In genomic region chr12:76333688-76334087, GRCm38 (mm10) we compare ENCODE assay signal across 24 mouse cellular contexts. TPM values are rescaled to one million over a fixed set of nuclear protein-coding genes. Genes with fewer than 3 reads are reported as not detected.
A peak's percentile ranks its signal among the peaks of the same experiment; 100 is the strongest.
DNase-seq lines count a peak whose midpoint lies in the region; ATAC-seq and TF ChIP-seq lines count a peak whose summit lies in the region.
"Had no signal": no experiment of that assay in that cellular context is flagged by ENCODE, and none has a peak within 500 bp of the region (broad histone marks: within the 10 kb centered on the region; RNA-seq: fewer than 3 reads in every experiment).

No protein-coding gene starts in this region.

- H3K4me1 ChIP-seq in midbrain, embryonic 11.5 days (ENCODE audit: control insufficient read depth, insufficient read depth, low read length), result no peaks in the 10 kb centered on the region
- H3K4me1 ChIP-seq in midbrain, postnatal 0 days (ENCODE audit: insufficient read depth, low read length), result no peaks in the 10 kb centered on the region
- H3K4me1 ChIP-seq in MEL (ENCODE audit: control insufficient read depth in 1 of 2, insufficient read depth in 2 of 2, low read length in 2 of 2), result peaks cover 0 to 2% of the 10 kb centered on the region in 2 experiments; a peak in 1 of 4 replicates
- no peaks in the 10 kb centered on the region for H3K4me1 ChIP-seq in forebrain, embryonic 13.5 days
- H3K4me1 ChIP-seq: embryonic facial prominence, embryonic 10.5 days; embryonic facial prominence, embryonic 12.5 days had no signal

- TF ChIP-seq POLR2A in MEL (IDR thresholded peaks at IDR 0.05; ENCODE audit: control insufficient read depth in 1 of 2, insufficient read depth in 1 of 2, low read depth in 1 of 2, low read length in 2 of 2, poor library complexity in 1 of 2), result no peak

- no peaks in the 10 kb centered on the region for H3K36me3 ChIP-seq in midbrain, embryonic 11.5 days (ENCODE audit: control insufficient read depth, insufficient read depth, low read length)
- peaks cover 1% of the 10 kb centered on the region; the same call in 1 of the 2 replicates for H3K36me3 ChIP-seq in midbrain, postnatal 0 days (ENCODE audit: insufficient read depth, low read length)
- no peaks in the 10 kb centered on the region for H3K36me3 ChIP-seq in MEL (ENCODE audit: control insufficient read depth in 1 of 2, insufficient read depth in 2 of 2, low read length in 2 of 2)
- no peaks in the 10 kb centered on the region for H3K36me3 ChIP-seq in splenic B cell, adult 2 months (ENCODE audit: control insufficient read depth, insufficient read depth, low read length, poor library complexity, severe bottlenecking)
- peaks cover 6% of the 10 kb centered on the region; the same call in 1 of the 2 replicates for H3K36me3 ChIP-seq in forebrain, embryonic 13.5 days (ENCODE audit: poor library complexity, severe bottlenecking)
- H3K36me3 ChIP-seq: embryonic facial prominence, embryonic 10.5 days had no signal

- H3K27me3 ChIP-seq in midbrain, embryonic 11.5 days (ENCODE audit: control insufficient read depth, insufficient read depth, low read length), result no peaks in the 10 kb centered on the region
- H3K27me3 ChIP-seq in midbrain, postnatal 0 days (ENCODE audit: insufficient read depth, low read length), result no peaks in the 10 kb centered on the region
- no peaks in the 10 kb centered on the region for H3K27me3 ChIP-seq in MEL (ENCODE audit: control insufficient read depth in 1 of 2, insufficient read depth in 2 of 2, low read length in 2 of 2)
- no peaks in the 10 kb centered on the region for H3K27me3 ChIP-seq in splenic B cell, adult 2 months (ENCODE audit: control insufficient read depth, insufficient read depth, low read length, poor library complexity, severe bottlenecking)
- H3K27me3 ChIP-seq in forebrain, embryonic 13.5 days, result no peaks in the 10 kb centered on the region
- H3K27me3 ChIP-seq: CH12.LX; embryonic facial prominence, embryonic 12.5 days; Patski had no signal

- no peak overlapping the region for H3K4me2 ChIP-seq in midbrain, embryonic 11.5 days
- H3K4me2 ChIP-seq in midbrain, postnatal 0 days (ENCODE audit: low read depth, low read length, poor library complexity, severe bottlenecking), result no peak overlapping the region
- no peak overlapping the region for H3K4me2 ChIP-seq in forebrain, embryonic 13.5 days
- H3K4me2 ChIP-seq: embryonic facial prominence, embryonic 12.5 days had no signal

- 90% methylated on average over 5 of the region's 5 CpGs for WGBS in midbrain, embryonic 11.5 days
- WGBS in midbrain, postnatal 0 days, result 94% methylated on average over 5 of the region's 5 CpGs
- WGBS in forebrain, embryonic 13.5 days, result 92% methylated on average over 5 of the region's 5 CpGs

- TF ChIP-seq CTCF in midbrain, postnatal 0 days (IDR thresholded peaks at IDR 0.05), result no peak
- no peak for TF ChIP-seq CTCF in MEL (IDR thresholded peaks at IDR 0.05 in 2 of 3, conservative IDR thresholded peaks at IDR 0.05 in 1 of 3; ENCODE audit: control insufficient read depth in 1 of 3, insufficient read depth in 1 of 3, low read depth in 2 of 3, low read length in 3 of 3, poor library complexity in 1 of 3, severe bottlenecking in 1 of 3)

- DNase-seq in midbrain, embryonic 11.5 days (ENCODE audit: low spot score, missing footprints), result peak; percentile 57
- DNase-seq in midbrain, postnatal 0 days (ENCODE audit: low spot score), result no peak
- peak; percentile 68 for DNase-seq in MEL (ENCODE audit: low read depth, low spot score)
- peak; percentile 18 for DNase-seq in splenic B cell, adult 2 months (ENCODE audit: low read depth, low spot score)
- DNase-seq in gastrocnemius, adult 18-20 months (ENCODE audit: low spot score), result no peak
- DNase-seq: adrenal gland, adult 8-10 months; adrenal gland, postnatal 14 days; adrenal gland, postnatal 36 days; B cell, adult 2 months; cerebellum, adult 11-12 months; cerebellum, adult 2 months; cerebellum, adult 9-10 months; cerebellum, postnatal 10 days; cerebellum, postnatal 25 days had no signal

- no peak for ATAC-seq in midbrain, embryonic 11.5 days (ENCODE audit: low FRiP score)
- ATAC-seq in midbrain, postnatal 0 days (ENCODE audit: low FRiP score), result no peak
- ATAC-seq in forebrain, embryonic 13.5 days, result no peak
- ATAC-seq: activated CD4-positive, CD25-positive, alpha-beta regulatory T cell, adult 4 months; CD4-positive, CD25-positive, alpha-beta regulatory T cell, adult 4 months; forebrain, embryonic 14.5 days; forebrain, embryonic 16.5 days; Patski had no signal

- no peak for TF ChIP-seq RAD21 in MEL (IDR thresholded peaks at IDR 0.05; ENCODE audit: low read depth, low read length)

- no peak overlapping the region for H3K4me3 ChIP-seq in midbrain, embryonic 11.5 days (ENCODE audit: low read depth, low read length)
- H3K4me3 ChIP-seq in midbrain, postnatal 0 days (ENCODE audit: low read depth, low read length), result no peak overlapping the region
- no peak overlapping the region for H3K4me3 ChIP-seq in MEL (ENCODE audit: control insufficient read depth in 1 of 2, insufficient read depth in 1 of 2, low read depth in 2 of 2, low read length in 2 of 2)
- no peak overlapping the region for H3K4me3 ChIP-seq in forebrain, embryonic 13.5 days
- H3K4me3 ChIP-seq: embryonic facial prominence, embryonic 10.5 days; embryonic facial prominence, embryonic 12.5 days had no signal

- peak in 1 of 2 experiments; percentile 28; a peak in 1 of 4 replicates for TF ChIP-seq EP300 in MEL (IDR thresholded peaks at IDR 0.05; ENCODE audit: low read depth in 1 of 2, low read length in 2 of 2)

- H3K27ac ChIP-seq in midbrain, embryonic 11.5 days (ENCODE audit: low read depth, low read length), result no peak overlapping the region
- H3K27ac ChIP-seq in midbrain, postnatal 0 days (ENCODE audit: low read depth, low read length), result no peak overlapping the region
- no peak overlapping the region for H3K27ac ChIP-seq in MEL (ENCODE audit: control insufficient read depth, low read depth, low read length)
- no peak overlapping the region for H3K27ac ChIP-seq in forebrain, embryonic 13.5 days
- H3K27ac ChIP-seq: embryonic facial prominence, embryonic 10.5 days; embryonic facial prominence, embryonic 12.5 days had no signal

- no peaks in the 10 kb centered on the region for H3K79me2 ChIP-seq in MEL (ENCODE audit: control insufficient read depth, insufficient read depth, low read length, poor library complexity)

- no peaks in the 10 kb centered on the region for H3K9me3 ChIP-seq in midbrain, embryonic 11.5 days (ENCODE audit: control insufficient read depth, low read length)
- no peaks in the 10 kb centered on the region for H3K9me3 ChIP-seq in midbrain, postnatal 0 days (ENCODE audit: low read length)
- no peaks in the 10 kb centered on the region for H3K9me3 ChIP-seq in MEL (replicated peaks; ENCODE audit: insufficient read depth, low read length)
- no peaks in the 10 kb centered on the region for H3K9me3 ChIP-seq in forebrain, embryonic 13.5 days (replicated peaks)
- H3K9me3 ChIP-seq: embryonic facial prominence, embryonic 10.5 days; embryonic facial prominence, embryonic 12.5 days; G1E had no signal

- no peak overlapping the region for H3K9ac ChIP-seq in midbrain, embryonic 11.5 days (ENCODE audit: low read length)
- no peak overlapping the region for H3K9ac ChIP-seq in midbrain, postnatal 0 days (replicated peaks; ENCODE audit: low read length, poor library complexity, severe bottlenecking)
- H3K9ac ChIP-seq in MEL (ENCODE audit: control insufficient read depth, low read depth, low read length, poor library complexity, severe bottlenecking), result no peak overlapping the region
- no peak overlapping the region for H3K9ac ChIP-seq in forebrain, embryonic 13.5 days
- H3K9ac ChIP-seq: embryonic facial prominence, embryonic 12.5 days had no signal

TF ChIP-seq in MEL, 35 proteins besides CTCF, POLR2A, EP300 and RAD21 (continues in another document):
- no peak for TF ChIP-seq POLR2AphosphoS5 (IDR thresholded peaks at IDR 0.05; ENCODE audit: borderline replicate concordance, low read depth, low read length)
- no peak for TF ChIP-seq NRF1 (IDR thresholded peaks at IDR 0.05; ENCODE audit: insufficient read depth, low read depth, low read length, poor library complexity, severe bottlenecking)
- TF ChIP-seq JUND (IDR thresholded peaks at IDR 0.05; ENCODE audit: low read depth, low read length), result no peak
- no peak for TF ChIP-seq ZMIZ1 (IDR thresholded peaks at IDR 0.05; ENCODE audit: low read depth, low read length)
- no peak for TF ChIP-seq BHLHE40 (IDR thresholded peaks at IDR 0.05; ENCODE audit: borderline replicate concordance, low read depth, low read length)
- TF ChIP-seq UBTF (IDR thresholded peaks at IDR 0.05; ENCODE audit: borderline replicate concordance, insufficient read depth, low read depth, low read length), result no peak

RNA-seq across cellular contexts. Expression of gene Akap5, which starts 9.0 kb away (rescaled TPM):
- polyA plus RNA-seq in midbrain, embryonic 11.5 days (2014; fragmentation: Nextera tagmentation; extraction: Ambion mirVana), result 4.1 TPM in 2 replicates
- total RNA-seq in midbrain, postnatal 0 days (2014; rRNA removed), result 17.2 and 18.0 TPM in 2 replicates
- 9.4 and 10.7 TPM in 2 replicates for polyA plus RNA-seq in midbrain, postnatal 0 days (2015; fragmentation: Nextera tagmentation; extraction: Ambion mirVana)
- 0.69 and 0.72 TPM in 2 replicates for total RNA-seq in MEL (2012; rRNA removed)
- under 1 TPM in 1 of 2 experiments, not detected in 1; 0.65 TPM for polyA plus RNA-seq in MEL (2012; ENCODE audit: insufficient read depth in 1 of 2, insufficient read length in 2 of 2, low read depth in 1 of 2, low replicate concordance in 2 of 2, missing spikeins in 1 of 2)
- under 1 TPM; 0.28 to 0.30 TPM for total RNA-seq in gastrocnemius, adult 18-20 months (2021)
- polyA plus RNA-seq in forebrain, embryonic 13.5 days (2015; fragmentation: Nextera tagmentation; extraction: Ambion mirVana), result 4.5 and 5.3 TPM in 2 replicates

RNA-seq across cellular contexts. Expression of gene Zbtb25, which starts 35.7 kb away (rescaled TPM):
- polyA plus RNA-seq in midbrain, embryonic 11.5 days (2014; fragmentation: Nextera tagmentation; extraction: Ambion mirVana), result 20.9 and 23.4 TPM in 2 replicates
- 19.9 and 24.4 TPM in 2 replicates for total RNA-seq in midbrain, postnatal 0 days (2014; rRNA removed)
- 10.9 and 11.5 TPM in 2 replicates for polyA plus RNA-seq in midbrain, postnatal 0 days (2015; fragmentation: Nextera tagmentation; extraction: Ambion mirVana)
- 5.1 and 5.5 TPM in 2 replicates for total RNA-seq in MEL (2012; rRNA removed)
- 10 to 100 TPM in 1 of 2 experiments, not detected in 1; 12.3 TPM for polyA plus RNA-seq in MEL (2012; ENCODE audit: insufficient read depth in 1 of 2, insufficient read length in 2 of 2, low read depth in 1 of 2, low replicate concordance in 2 of 2, missing spikeins in 1 of 2)
- total RNA-seq in gastrocnemius, adult 18-20 months (2021), result 1 to 10 TPM; 5.8 to 8.5 TPM
- 18.4 and 18.5 TPM in 2 replicates for polyA plus RNA-seq in forebrain, embryonic 13.5 days (2015; fragmentation: Nextera tagmentation; extraction: Ambion mirVana)

RNA-seq across cellular contexts. Expression of gene Zbtb1, which starts 36.4 kb away (rescaled TPM):
- 7.6 and 7.8 TPM in 2 replicates for polyA plus RNA-seq in midbrain, embryonic 11.5 days (2014; fragmentation: Nextera tagmentation; extraction: Ambion mirVana)
- total RNA-seq in midbrain, postnatal 0 days (2014; rRNA removed), result 2.9 and 3.4 TPM in 2 replicates
- polyA plus RNA-seq in midbrain, postnatal 0 days (2015; fragmentation: Nextera tagmentation; extraction: Ambion mirVana), result 1.7 and 1.9 TPM in 2 replicates
- 6.3 and 7.0 TPM in 2 replicates for total RNA-seq in MEL (2012; rRNA removed)
- polyA plus RNA-seq in MEL (2012; ENCODE audit: insufficient read depth in 1 of 2, insufficient read length in 2 of 2, low read depth in 1 of 2, low replicate concordance in 2 of 2, missing spikeins in 1 of 2), result 1 to 10 TPM in 1 of 2 experiments, not detected in 1; 5.1 TPM
- total RNA-seq in gastrocnemius, adult 18-20 months (2021), result 1 to 10 TPM; 3.9 to 4.0 TPM
- polyA plus RNA-seq in forebrain, embryonic 13.5 days (2015; fragmentation: Nextera tagmentation; extraction: Ambion mirVana), result 5.5 and 5.6 TPM in 2 replicates

Comparison
In these comparisons a context has a peak if more than half of its experiments do, and no peak if none do; other contexts are left out.
1. DNase-seq: peak in midbrain, embryonic 11.5 days (single experiment), MEL (single experiment) and splenic B cell, adult 2 months (single experiment); none in midbrain, postnatal 0 days (single experiment) and gastrocnemius, adult 18-20 months (single experiment).